Mouse (Mus musculus) G1E (cell line): ENCODE measurements around the gene Tnpo2. TPM values are rescaled to one million over a fixed set of nuclear protein-coding genes. Genes with fewer than 3 reads are reported as not detected.

Source experiments
- ATAC-seq: 2 replicates; pipeline ENCODE4 v1.8.0; 2016; ENCODE audit warnings: mild to moderate bottlenecking; ENCODE audit not compliant: insufficient number of reproducible peaks, poor library complexity, low FRiP score, severe bottlenecking; ENCODE audit errors: extremely low read depth
- DNase-seq: peaks from one replicate; pipeline ENCODE4 v3.0.0; 2012; ENCODE audit warnings: low spot score
- H3K27me3 ChIP-seq: 2 replicates; pipeline ENCODE4 v1.6.1; 2012; ENCODE audit warnings: mild to moderate bottlenecking, low read length, inconsistent platforms; ENCODE audit not compliant: insufficient read depth
- H3K36me3 ChIP-seq: replicated peaks from 2 replicates; pipeline ENCODE3; 2012; ENCODE audit warnings: mild to moderate bottlenecking, inconsistent platforms
- H3K4me1 ChIP-seq: 2 replicates; pipeline ENCODE4 v1.6.1; 2012; ENCODE audit warnings: low read depth, low read length, inconsistent platforms, mixed read lengths; ENCODE audit not compliant: insufficient read depth
- H3K4me3 ChIP-seq: 2 replicates; pipeline ENCODE4 v1.5.1; 2012; ENCODE audit warnings: low read depth, mild to moderate bottlenecking, inconsistent platforms, low read length, moderate library complexity, mixed read lengths
- H3K9me3 ChIP-seq: replicated peaks from 2 replicates; pipeline ENCODE4 v1.6.1; 2012; ENCODE audit warnings: inconsistent platforms
- CTCF ChIP-seq: IDR thresholded peaks from 2 replicates; pipeline ENCODE4 v1.5.1; 2012; ENCODE audit warnings: low read depth, low read length, inconsistent platforms, mixed read lengths
- GATA1 ChIP-seq: IDR thresholded peaks from 2 replicates; pipeline ENCODE4 v1.6.1; 2012; ENCODE audit warnings: borderline replicate concordance, low read length, inconsistent platforms, mixed read lengths
- GATA2 ChIP-seq: IDR thresholded peaks from 2 replicates; pipeline ENCODE4 v1.6.1; 2012; ENCODE audit warnings: low read depth, low read length, inconsistent platforms, borderline replicate concordance
- POLR2AphosphoS5 ChIP-seq: IDR thresholded peaks from 2 replicates; pipeline ENCODE4 v1.6.1; 2012; ENCODE audit warnings: low read depth, low read length, inconsistent platforms; ENCODE audit not compliant: insufficient replicate concordance
- TAL1 ChIP-seq: conservative IDR thresholded peaks from 2 replicates; pipeline ENCODE4 v1.6.1; 2012; ENCODE audit warnings: low read depth, low read length, inconsistent platforms, mixed read lengths
- polyA plus RNA-seq: library from polyadenylated mRNA; stranded (reverse); fragments of >175 nt; gene quantifications from 2 replicates; pipeline ENCODE4 v1.2.3, GENCODE M21; 2012
- total RNA-seq, 2 experiments: library from RNA; stranded (forward) in 1 of 2; stranded (reverse) in 1 of 2; fragments of 200-1000 nt in 1 of 2; fragments of >200 nt in 1 of 2; fragmentation: Nextera tagmentation in 1 of 2; gene quantifications; 2 replicates each; pipeline ENCODE4 v1.2.3; 2014 to 2017

Tnpo2 gene
- total and polyA plus RNA-seq, 3 experiments, result 26.5 to 83.8 (median 38.9) TPM

- Histone ChIP-seq H3K9me3 (no peaks in the 10 kb centered on the region), H3K36me3 (peaks cover 59% of the 10 kb centered on the region), H3K27me3 (no peaks in the 10 kb centered on the region), H3K4me1 (peaks cover 70% of the 10 kb centered on the region), H3K4me3 (peak within 1 kb of the TSS; percentile 95)
- DNase-seq (peak; percentile 87), ATAC-seq (peak; percentile 70)
- TF ChIP-seq POLR2AphosphoS5 (no peak), TAL1 (no peak), CTCF (no peak), GATA1 (no peak), GATA2 (no peak)
Observed at GRCm38 (mm10) chr8:85026670-85027515, 9.8 kb upstream of the Tnpo2 start, which contains the start of gene Trir. TSS of gene Trir (plus strand) at chr8:85026823.

GRCm38 (mm10) chr8:85027516-85027855 is 9.2 kb upstream of the Tnpo2 start:
- Histone ChIP-seq H3K4me3 (peak overlapping the region; percentile 95), H3K9me3 (no peaks in the 10 kb centered on the region), H3K27me3 (no peaks in the 10 kb centered on the region), H3K36me3 (peaks cover 59% of the 10 kb centered on the region), H3K4me1 (peaks cover 68% of the 10 kb centered on the region)
- DNase-seq (no peak), ATAC-seq (no peak)
- TF ChIP-seq GATA1 (no peak), GATA2 (no peak), TAL1 (no peak), CTCF (no peak), POLR2AphosphoS5 (no peak)

- H3K27me3 ChIP-seq, result no peaks in the 10 kb centered on the region
- H3K9me3 ChIP-seq, result no peaks in the 10 kb centered on the region
- peak overlapping the region; percentile 95 for H3K4me3 ChIP-seq
- TF ChIP-seq GATA2, result no peak
- no peak for TF ChIP-seq POLR2AphosphoS5
- no peak for TF ChIP-seq CTCF
- TF ChIP-seq GATA1, result no peak
- no peak for TF ChIP-seq TAL1
- ATAC-seq, result no peak
- no peak for DNase-seq
- peaks cover 61% of the 10 kb centered on the region for H3K36me3 ChIP-seq
- peaks cover 69% of the 10 kb centered on the region for H3K4me1 ChIP-seq
Observed at GRCm38 (mm10) chr8:85027922-85028321, 8.8 kb upstream of the Tnpo2 start.

GRCm38 (mm10) chr8:85029271-85029670 is 7.4 kb upstream of the Tnpo2 start:
- no peak for DNase-seq
- Histone ChIP-seq H3K9me3 (no peaks in the 10 kb centered on the region), H3K36me3 (peaks cover 61% of the 10 kb centered on the region), H3K27me3 (no peaks in the 10 kb centered on the region), H3K4me1 (peaks cover 68% of the 10 kb centered on the region), H3K4me3 (peak overlapping the region; percentile 95; the same call in 1 of the 2 replicates)
- no peak for TF ChIP-seq CTCF
- no peak for TF ChIP-seq GATA1
- TF ChIP-seq TAL1, result no peak
- no peak for TF ChIP-seq GATA2
- TF ChIP-seq POLR2AphosphoS5, result no peak
- no peak for ATAC-seq

- Histone ChIP-seq H3K4me3 (no peak overlapping the region), H3K9me3 (no peaks in the 10 kb centered on the region), H3K4me1 (peaks cover 70% of the 10 kb centered on the region), H3K36me3 (peaks cover 65% of the 10 kb centered on the region), H3K27me3 (no peaks in the 10 kb centered on the region)
- ATAC-seq, result no peak
- TF ChIP-seq POLR2AphosphoS5 (no peak), TAL1 (no peak), CTCF (no peak), GATA2 (no peak), GATA1 (no peak)
- DNase-seq, result no peak
Observed at GRCm38 (mm10) chr8:85032622-85033311, 3.9 kb upstream of the Tnpo2 start.

- no peaks in the 10 kb centered on the region for H3K9me3 ChIP-seq
- DNase-seq (no peak), ATAC-seq (no peak)
- TF ChIP-seq POLR2AphosphoS5, result no peak
- no peak for TF ChIP-seq TAL1
- TF ChIP-seq GATA1, result no peak
- no peak for TF ChIP-seq GATA2
- TF ChIP-seq CTCF, result no peak
- peaks cover 59% of the 10 kb centered on the region for H3K4me1 ChIP-seq
- H3K27me3 ChIP-seq, result no peaks in the 10 kb centered on the region
- peaks cover 64% of the 10 kb centered on the region for H3K36me3 ChIP-seq
- H3K4me3 ChIP-seq, result no peak overlapping the region
Observed at GRCm38 (mm10) chr8:85033867-85034266, 2.8 kb upstream of the Tnpo2 start.
